Mouse (Mus musculus) ES-Bruce4 (cell line): Measurements from ENCODE around the gene Lgr4. TPM values are rescaled to one million over a fixed set of nuclear protein-coding genes. Genes with fewer than 3 reads are reported as not detected.

ENCODE experiments used
- H3K27ac ChIP-seq: 2 replicates; pipeline ENCODE4 v1.5.1; 2012; ENCODE audit warnings: low read length, inconsistent platforms; ENCODE audit not compliant: insufficient read depth
- H3K27me3 ChIP-seq: 2 replicates; pipeline ENCODE4 v1.6.1; 2012; ENCODE audit warnings: mild to moderate bottlenecking, low read length, inconsistent platforms; ENCODE audit not compliant: control insufficient read depth, poor library complexity, insufficient read depth, severe bottlenecking
- H3K36me3 ChIP-seq: 2 replicates; pipeline ENCODE4 v1.6.1; 2012; ENCODE audit warnings: inconsistent platforms, mild to moderate bottlenecking, low read length, moderate library complexity; ENCODE audit not compliant: control insufficient read depth, poor library complexity, insufficient read depth, severe bottlenecking
- H3K4me1 ChIP-seq: one replicate; pipeline ENCODE4 v1.8.1; 2011; ENCODE audit warnings: low read length; ENCODE audit not compliant: control insufficient read depth, insufficient read depth
- H3K4me3 ChIP-seq: 2 replicates; pipeline ENCODE4 v1.5.1; 2011; ENCODE audit warnings: low read depth, mild to moderate bottlenecking, low read length
- H3K9ac ChIP-seq: 2 replicates; pipeline ENCODE4 v1.6.1; 2012; ENCODE audit warnings: low read depth, mild to moderate bottlenecking, inconsistent platforms; ENCODE audit not compliant: poor library complexity, severe bottlenecking
- H3K9me3 ChIP-seq: replicated peaks from 2 replicates; pipeline ENCODE4 v1.6.1; 2012; ENCODE audit warnings: mild to moderate bottlenecking, low read length, inconsistent platforms; ENCODE audit not compliant: control insufficient read depth, poor library complexity, insufficient read depth, severe bottlenecking
- CTCF ChIP-seq: IDR thresholded peaks from one replicate; pipeline ENCODE4 v1.8.1; 2011; ENCODE audit warnings: low read depth, low read length
- EP300 ChIP-seq: IDR thresholded peaks from 2 replicates; pipeline ENCODE4 v1.6.1; 2011; ENCODE audit warnings: low read depth, low read length; ENCODE audit not compliant: insufficient read depth
- POLR2A ChIP-seq: IDR thresholded peaks from one replicate; pipeline ENCODE4 v1.8.1; 2011; ENCODE audit warnings: low read length; ENCODE audit not compliant: insufficient read depth
- polyA plus RNA-seq: library from polyadenylated mRNA; stranded (reverse); fragments of >200 nt; gene quantifications from 2 replicates; pipeline ENCODE4 v1.2.4, GENCODE M21; 2011; ENCODE audit warnings: low read depth; ENCODE audit not compliant: missing spikeins, insufficient read depth, insufficient read length

The Lgr4 gene
- polyA plus RNA-seq, 1 experiment: 64.2 TPM

DNA sequence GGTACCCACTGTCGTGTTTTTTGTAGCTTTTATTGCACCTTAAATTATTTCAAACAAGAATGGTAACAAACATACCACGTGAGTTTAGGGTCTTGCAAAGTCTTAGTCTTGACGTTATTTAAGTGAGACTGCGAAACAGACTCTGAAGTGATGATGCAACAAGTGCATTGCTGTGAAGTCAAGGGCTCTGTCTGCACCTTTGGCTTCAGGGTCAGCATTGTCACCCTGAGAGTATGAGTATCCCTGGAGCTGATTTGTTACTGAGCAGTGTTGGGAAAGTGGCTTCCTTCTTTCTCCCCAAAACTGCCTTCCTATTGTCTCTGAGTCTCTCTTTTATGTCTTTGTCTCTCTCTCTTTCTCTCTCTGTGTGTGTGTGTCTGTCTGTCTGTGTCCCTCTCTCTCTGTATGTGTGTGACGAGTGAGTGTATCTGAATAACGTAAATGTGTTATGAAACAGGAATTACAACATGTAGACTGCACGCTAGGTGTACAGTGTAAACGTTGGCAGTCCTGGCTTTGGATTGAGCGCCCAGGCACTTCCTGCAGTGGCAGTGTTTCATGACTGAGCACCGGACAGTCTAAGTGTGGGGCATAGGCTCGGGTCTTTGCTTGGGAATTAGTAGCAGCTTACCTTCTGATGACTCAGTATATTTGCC is 18.4 kb downstream of the Lgr4 start:
- H3K9me3 ChIP-seq: no peaks in the 10 kb centered on the region
- no peak overlapping the region for H3K9ac ChIP-seq
- H3K4me3 ChIP-seq: no peak overlapping the region
- 0 out of 2 replicates have a peak, but pooled peaks cover 2% of the 10 kb centered on the region for H3K36me3 ChIP-seq
- TF ChIP-seq EP300: no peak
- TF ChIP-seq CTCF: no peak
- no peak for TF ChIP-seq POLR2A
- no peaks in the 10 kb centered on the region for H3K4me1 ChIP-seq
- H3K27me3 ChIP-seq: no peaks in the 10 kb centered on the region
- no peak overlapping the region for H3K27ac ChIP-seq

- no peaks in the 10 kb centered on the region for H3K9me3 ChIP-seq
- H3K4me1 ChIP-seq: no peaks in the 10 kb centered on the region
- H3K9ac ChIP-seq: no peak overlapping the region
- H3K27me3 ChIP-seq: no peaks in the 10 kb centered on the region
- H3K27ac ChIP-seq: no peak overlapping the region
- TF ChIP-seq POLR2A (no peak), EP300 (no peak), CTCF (no peak)
- 0 out of 2 replicates have a peak, but pooled peaks cover 2% of the 10 kb centered on the region for H3K36me3 ChIP-seq
- H3K4me3 ChIP-seq: no peak overlapping the region
Observed at GRCm38 (mm10) chr2:109936410-109936755, 18.9 kb downstream of the Lgr4 start.

DNA sequence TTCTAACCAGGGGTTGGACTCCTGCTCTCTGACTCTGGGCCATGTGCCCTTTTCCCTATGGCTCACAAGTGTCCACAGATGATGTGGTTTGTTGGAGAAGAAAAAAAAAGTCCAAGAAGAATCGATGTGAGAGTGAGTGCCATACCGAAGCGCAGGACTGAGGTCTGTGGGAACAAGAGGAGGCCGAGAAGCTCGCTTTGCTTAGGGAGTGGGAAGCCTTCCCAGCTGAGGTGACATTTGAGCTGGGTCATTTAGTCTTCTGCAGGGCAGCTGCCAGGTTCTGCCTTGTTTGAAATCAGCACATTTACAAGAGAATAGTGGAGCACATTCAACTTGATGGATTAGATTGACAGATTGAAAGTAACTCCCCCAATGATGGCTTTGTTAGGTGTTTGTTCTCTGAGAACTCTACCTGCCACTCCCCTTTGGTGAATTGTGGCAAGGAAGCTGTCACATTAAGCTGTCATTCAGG is 24.6 kb downstream of the Lgr4 start:
- Histone ChIP-seq H3K27me3 (no peaks in the 10 kb centered on the region), H3K36me3 (no peaks in the 10 kb centered on the region), H3K4me3 (no peak overlapping the region), H3K27ac (no peak overlapping the region), H3K9me3 (no peaks in the 10 kb centered on the region), H3K9ac (no peak overlapping the region), H3K4me1 (peaks cover 7% of the 10 kb centered on the region)
- no peak for TF ChIP-seq POLR2A
- TF ChIP-seq EP300: peak; percentile 79
- no peak for TF ChIP-seq CTCF

GRCm38 (mm10) chr2:109942810-109943570 is 25.5 kb downstream of the Lgr4 start:
- Histone ChIP-seq H3K9me3 (no peaks in the 10 kb centered on the region), H3K4me1 (peaks cover 7% of the 10 kb centered on the region), H3K27me3 (no peaks in the 10 kb centered on the region), H3K27ac (no peak overlapping the region), H3K36me3 (no peaks in the 10 kb centered on the region), H3K9ac (no peak overlapping the region), H3K4me3 (no peak overlapping the region)
- TF ChIP-seq POLR2A (no peak), EP300 (0 out of 2 replicates have a peak, but pooled peaks have one; percentile 22)

GRCm38 (mm10) chr2:109944995-109945394 is 27.5 kb downstream of the Lgr4 start:
- no peaks in the 10 kb centered on the region for H3K27me3 ChIP-seq
- H3K9me3 ChIP-seq: no peaks in the 10 kb centered on the region
- H3K4me3 ChIP-seq: no peak overlapping the region
- no peak for TF ChIP-seq POLR2A
- no peak for TF ChIP-seq EP300
- TF ChIP-seq CTCF: no peak
- no peaks in the 10 kb centered on the region for H3K36me3 ChIP-seq
- H3K27ac ChIP-seq: no peak overlapping the region
- no peak overlapping the region for H3K9ac ChIP-seq
- H3K4me1 ChIP-seq: peaks cover 7% of the 10 kb centered on the region

- Histone ChIP-seq H3K27me3 (no peaks in the 10 kb centered on the region), H3K9ac (no peak overlapping the region), H3K4me1 (peaks cover 7% of the 10 kb centered on the region), H3K36me3 (no peaks in the 10 kb centered on the region), H3K9me3 (no peaks in the 10 kb centered on the region), H3K4me3 (no peak overlapping the region), H3K27ac (no peak overlapping the region)
- no peak for TF ChIP-seq POLR2A
- no peak for TF ChIP-seq CTCF
- TF ChIP-seq EP300: no peak
Observed at GRCm38 (mm10) chr2:109945532-109945931, 28.1 kb downstream of the Lgr4 start.
